Mouse (Mus musculus): ENCODE measurements around the gene Mdm4. TPM values are rescaled to one million over a fixed set of nuclear protein-coding genes. Genes with fewer than 3 reads are reported as not detected.
A peak's percentile ranks its signal among the peaks of the same experiment; 100 is the strongest.

Gene Mdm4
- 31.9 and 36.3 TPM in 2 replicates for polyA plus RNA-seq (2016; fragmentation: Nextera tagmentation; extraction: Ambion mirVana)

DNA sequence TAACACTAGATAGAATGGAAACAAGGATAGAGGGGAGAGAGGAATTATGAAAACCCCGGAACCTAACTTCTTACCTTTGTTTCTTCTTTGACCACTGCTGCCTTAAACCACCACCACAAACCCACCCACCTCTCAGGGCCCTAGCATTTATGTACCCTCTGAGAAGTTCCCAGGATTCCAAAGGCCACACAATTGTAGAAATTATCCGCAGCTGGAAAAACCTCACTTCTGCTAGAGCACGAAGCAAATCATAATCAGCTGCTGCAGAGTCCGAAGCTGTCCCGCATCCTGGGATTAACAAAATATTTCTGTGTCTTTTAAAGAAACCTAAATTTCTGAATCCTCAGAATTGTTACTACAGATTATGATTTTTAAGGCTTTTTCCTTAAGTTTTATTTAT is at the start of gene Mdm4:
Gene Mdm4 (minus strand): TSS at position 101 of the 400 bp plus-strand sequence.
- Histone ChIP-seq H3K4me3 (no peak within 1 kb of the TSS), H3K36me3 (no peaks in the 10 kb centered on the region), H3K9me3 (no peaks in the 10 kb centered on the region), H3K4me1 (replicated peaks) (peaks cover 11% of the 10 kb centered on the region), H3K27ac (no peak within 1 kb of the TSS), H3K27me3 (ENCODE audit: insufficient read depth, poor library complexity, severe bottlenecking) (no peaks in the 10 kb centered on the region)
- DNase-seq (ENCODE audit: low spot score) = no peak
- 96% methylated on average over 5 of the region's 5 CpGs for WGBS

DNA sequence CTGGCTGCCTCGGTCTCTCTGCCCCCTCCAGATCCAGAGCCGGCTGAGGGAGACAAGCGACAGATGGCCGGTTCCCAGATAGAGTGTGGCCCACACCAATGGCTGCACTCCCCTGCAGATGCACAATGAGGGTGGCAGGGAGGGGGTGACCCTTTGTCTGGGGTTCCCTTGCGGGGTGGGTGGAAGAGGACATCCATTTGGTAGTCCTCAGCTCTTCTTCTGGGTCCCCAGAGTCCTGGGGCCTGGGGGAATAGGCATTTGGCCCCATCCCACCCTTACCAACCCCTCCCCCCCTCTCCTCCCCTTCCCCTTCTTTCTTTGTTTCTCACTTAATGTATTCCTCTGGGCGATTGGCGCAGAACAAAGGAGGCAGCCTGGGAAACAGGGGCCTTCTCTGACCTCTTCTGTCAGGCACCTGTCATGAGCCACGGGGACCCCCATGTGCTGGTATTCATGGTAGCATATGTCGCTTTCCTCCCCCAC is 49.8 kb upstream of the Mdm4 start:
- Histone ChIP-seq H3K4me3 (peak overlapping the region; percentile 26), H3K9me3 (no peaks in the 10 kb centered on the region), H3K4me1 (replicated peaks) (peaks cover 86% of the 10 kb centered on the region), H3K27ac (peak overlapping the region; percentile 98), H3K36me3 (peaks cover 94% of the 10 kb centered on the region), H3K27me3 (ENCODE audit: insufficient read depth, poor library complexity, severe bottlenecking) (0 out of 2 replicates have a peak, but pooled peaks cover 3% of the 10 kb centered on the region)
- DNase-seq (ENCODE audit: low spot score) = peak; percentile 88
- 13% methylated on average over 9 of the region's 9 CpGs for WGBS

DNA sequence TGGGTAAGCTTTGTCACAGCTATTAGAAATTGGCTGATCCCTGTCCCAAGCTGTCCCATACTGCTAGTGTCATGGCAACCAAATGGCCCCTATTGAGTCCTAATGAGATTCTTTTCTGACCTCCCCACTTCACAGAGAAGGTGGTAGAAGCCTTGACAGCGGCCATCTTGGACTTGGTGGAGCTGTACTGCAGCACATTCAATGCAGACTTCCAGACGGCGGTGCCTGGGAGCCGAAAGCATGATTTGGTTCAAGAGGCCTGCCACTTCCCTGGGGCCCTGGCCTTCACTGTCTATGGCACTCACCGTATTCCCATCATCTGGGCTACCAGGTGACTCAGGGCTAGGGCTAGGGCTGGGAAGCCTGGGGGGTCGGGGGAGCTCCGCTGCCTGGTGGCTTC is 49.1 kb upstream of the Mdm4 start:
- 34% methylated on average over 7 of the region's 7 CpGs for WGBS
- H3K4me1 ChIP-seq (replicated peaks) = peaks cover 82% of the 10 kb centered on the region
- DNase-seq (ENCODE audit: low spot score) = peak; percentile 79
- 0 out of 2 replicates have a peak, but pooled peaks cover 3% of the 10 kb centered on the region for H3K27me3 ChIP-seq (ENCODE audit: insufficient read depth, poor library complexity, severe bottlenecking)
- H3K36me3 ChIP-seq = peaks cover 94% of the 10 kb centered on the region
- H3K27ac ChIP-seq = peak overlapping the region; percentile 98
- H3K4me3 ChIP-seq = peak overlapping the region; percentile 26
- no peaks in the 10 kb centered on the region for H3K9me3 ChIP-seq

DNA sequence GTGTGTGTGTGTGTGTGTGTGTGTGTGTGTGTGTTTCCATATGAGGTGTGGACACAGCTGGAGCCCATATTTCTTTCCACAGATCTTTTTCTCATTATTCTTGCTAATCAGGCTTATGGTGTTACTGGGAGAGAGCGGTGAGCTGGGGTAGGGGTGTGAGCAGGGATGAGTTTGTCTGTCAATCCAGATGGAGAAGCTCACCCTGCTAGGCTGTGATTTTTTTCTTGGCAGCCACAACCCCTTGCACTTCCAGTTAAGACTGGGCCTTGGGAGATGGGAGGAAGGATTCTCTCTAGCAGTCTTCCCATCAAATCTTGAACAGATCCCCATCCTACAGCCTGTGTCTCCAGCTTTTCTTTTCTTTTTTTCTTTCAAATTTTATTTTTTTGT is 48.0 kb upstream of the Mdm4 start:
- peaks cover 79% of the 10 kb centered on the region for H3K4me1 ChIP-seq (replicated peaks)
- WGBS = 71% methylated on average over 1 of the region's 1 CpGs
- H3K36me3 ChIP-seq = peaks cover 94% of the 10 kb centered on the region
- H3K9me3 ChIP-seq = no peaks in the 10 kb centered on the region
- no peak for DNase-seq (ENCODE audit: low spot score)
- H3K27me3 ChIP-seq (ENCODE audit: insufficient read depth, poor library complexity, severe bottlenecking) = 0 out of 2 replicates have a peak, but pooled peaks cover 3% of the 10 kb centered on the region
- peak overlapping the region; percentile 98 for H3K27ac ChIP-seq
- H3K4me3 ChIP-seq = no peak overlapping the region

DNA sequence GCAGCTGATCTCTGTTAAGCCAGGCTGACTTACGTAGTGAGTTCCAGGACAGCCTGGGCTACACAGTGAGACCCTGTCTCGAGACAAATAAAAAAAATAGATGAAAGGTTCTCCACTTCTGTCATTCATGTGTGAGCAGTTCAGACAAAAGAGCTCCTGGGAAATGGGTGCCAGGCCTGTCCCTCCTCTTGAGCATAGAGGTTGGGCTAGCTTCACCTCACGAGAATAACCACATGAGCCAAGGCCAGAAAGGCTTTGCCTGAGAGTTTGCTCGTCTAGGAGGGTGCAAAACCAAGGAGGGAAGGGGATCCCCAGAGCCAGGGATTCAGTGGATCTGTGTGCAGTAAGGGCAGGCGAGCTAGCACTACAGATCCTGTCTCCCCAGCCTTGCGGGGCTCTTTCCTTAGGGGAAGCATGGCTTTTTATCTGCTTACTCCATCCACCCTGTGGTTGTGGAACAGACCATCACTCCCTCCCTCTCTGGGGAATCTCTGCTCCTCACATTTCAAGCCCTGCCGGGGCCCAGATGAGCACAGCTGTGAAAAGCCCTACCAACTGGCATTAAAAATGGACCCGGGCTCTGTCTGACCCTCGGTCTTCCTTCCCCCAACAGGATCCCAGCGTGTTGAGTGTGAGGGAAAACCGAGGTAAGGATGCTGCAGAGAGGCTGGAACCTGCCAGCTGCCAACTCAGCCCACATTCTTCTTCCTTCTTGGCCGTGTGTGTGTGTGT is 47.4 kb upstream of the Mdm4 start:
- 51% methylated on average over 12 of the region's 12 CpGs for WGBS
- H3K4me1 ChIP-seq (replicated peaks) = peaks cover 82% of the 10 kb centered on the region
- H3K4me3 ChIP-seq = no peak overlapping the region
- peaks cover 94% of the 10 kb centered on the region for H3K36me3 ChIP-seq
- H3K9me3 ChIP-seq = no peaks in the 10 kb centered on the region
- H3K27ac ChIP-seq = peak overlapping the region; percentile 98
- 0 out of 2 replicates have a peak, but pooled peaks cover 3% of the 10 kb centered on the region for H3K27me3 ChIP-seq (ENCODE audit: insufficient read depth, poor library complexity, severe bottlenecking)
- DNase-seq (ENCODE audit: low spot score) = peak; percentile 38

DNA sequence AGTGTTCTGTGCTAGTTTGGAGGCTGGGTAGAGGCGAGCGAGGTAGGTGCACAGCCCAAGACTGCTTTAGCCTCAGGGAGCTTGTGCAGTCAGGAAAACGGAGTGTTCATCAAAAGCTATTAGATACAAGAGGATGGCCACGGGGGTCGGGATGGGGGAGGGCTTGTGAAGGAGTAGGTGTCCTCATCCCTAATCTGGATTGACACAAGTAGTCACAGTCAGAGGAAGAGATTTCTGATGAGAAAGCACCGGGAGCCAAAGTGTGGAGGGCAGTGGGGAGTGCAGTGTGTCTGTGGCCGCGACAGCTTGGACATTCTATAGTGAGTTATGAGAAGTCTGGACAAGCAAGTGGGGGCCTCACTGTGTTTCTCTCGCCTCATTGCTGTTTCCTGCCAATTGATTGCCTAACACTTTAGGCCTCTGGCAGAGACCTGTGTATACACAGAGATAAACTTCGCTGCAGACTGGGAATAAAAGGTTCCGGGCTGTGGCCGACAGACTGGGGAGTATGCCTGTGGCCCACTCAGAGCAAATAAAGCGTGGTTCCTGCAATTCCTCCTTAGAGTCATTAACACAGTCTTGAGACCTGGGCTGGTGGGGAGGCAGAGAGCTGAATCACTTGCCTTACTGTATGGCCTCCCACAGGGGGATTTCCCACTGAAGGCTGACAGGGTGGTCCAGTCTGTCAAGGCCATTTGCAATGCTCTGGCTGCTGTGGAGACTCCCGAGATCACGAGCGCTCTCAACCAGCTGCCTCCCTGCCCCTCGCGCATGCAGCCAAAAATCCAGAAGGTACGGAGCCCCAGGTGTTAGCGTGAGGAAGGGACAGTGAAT is 46.5 kb upstream of the Mdm4 start:
- Histone ChIP-seq H3K4me3 (no peak overlapping the region), H3K27ac (peak overlapping the region; percentile 98), H3K9me3 (no peaks in the 10 kb centered on the region), H3K4me1 (replicated peaks) (peaks cover 86% of the 10 kb centered on the region), H3K36me3 (peaks cover 94% of the 10 kb centered on the region), H3K27me3 (ENCODE audit: insufficient read depth, poor library complexity, severe bottlenecking) (0 out of 2 replicates have a peak, but pooled peaks cover under 1% of the 10 kb centered on the region)
- no peak for DNase-seq (ENCODE audit: low spot score)
- WGBS = 68% methylated on average over 20 of the region's 20 CpGs

DNA sequence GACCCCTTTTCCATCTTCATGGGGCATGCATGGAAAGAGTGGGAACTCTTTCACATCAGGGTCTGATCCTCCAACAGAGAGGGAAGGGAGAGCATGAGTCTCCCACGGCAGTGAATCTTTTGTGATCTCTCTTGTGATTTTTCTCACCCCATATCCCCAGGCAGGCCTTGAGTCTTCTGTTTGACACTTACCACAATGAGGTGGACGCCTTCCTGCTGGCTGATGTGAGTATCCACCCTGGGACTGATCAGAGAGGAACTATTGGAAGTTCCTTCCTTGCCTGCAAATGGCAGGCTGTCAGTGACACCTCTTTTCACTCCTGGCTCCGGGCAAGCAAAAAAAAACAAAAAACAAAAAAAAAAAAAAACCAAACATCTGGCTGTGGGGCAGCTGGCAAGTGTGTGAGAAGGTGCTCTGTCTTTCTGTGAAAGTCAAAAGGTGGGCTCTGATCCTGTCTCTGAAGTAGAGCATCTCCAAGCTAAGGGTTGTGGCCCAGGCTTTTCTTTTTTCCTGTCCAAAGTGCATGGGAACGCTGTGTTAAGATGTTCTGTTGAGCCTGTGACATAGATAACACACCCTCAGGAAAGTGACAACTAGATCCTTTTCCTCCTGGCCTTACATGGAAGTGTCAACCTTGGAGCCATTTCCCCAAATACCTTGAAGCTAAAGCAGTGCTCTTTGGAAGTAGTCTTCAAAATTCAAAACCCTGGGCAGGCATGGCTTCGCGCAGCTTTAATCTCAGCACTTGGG is 45.5 kb upstream of the Mdm4 start:
- H3K9me3 ChIP-seq = no peaks in the 10 kb centered on the region
- H3K4me1 ChIP-seq (replicated peaks) = peaks cover 81% of the 10 kb centered on the region
- H3K27me3 ChIP-seq (ENCODE audit: insufficient read depth, poor library complexity, severe bottlenecking) = no peaks in the 10 kb centered on the region
- no peak overlapping the region for H3K4me3 ChIP-seq
- peak overlapping the region; percentile 98; the same call in 1 of the 2 replicates for H3K27ac ChIP-seq
- 78% methylated on average over 6 of the region's 6 CpGs for WGBS
- DNase-seq (ENCODE audit: low spot score) = no peak
- peaks cover 94% of the 10 kb centered on the region for H3K36me3 ChIP-seq

DNA sequence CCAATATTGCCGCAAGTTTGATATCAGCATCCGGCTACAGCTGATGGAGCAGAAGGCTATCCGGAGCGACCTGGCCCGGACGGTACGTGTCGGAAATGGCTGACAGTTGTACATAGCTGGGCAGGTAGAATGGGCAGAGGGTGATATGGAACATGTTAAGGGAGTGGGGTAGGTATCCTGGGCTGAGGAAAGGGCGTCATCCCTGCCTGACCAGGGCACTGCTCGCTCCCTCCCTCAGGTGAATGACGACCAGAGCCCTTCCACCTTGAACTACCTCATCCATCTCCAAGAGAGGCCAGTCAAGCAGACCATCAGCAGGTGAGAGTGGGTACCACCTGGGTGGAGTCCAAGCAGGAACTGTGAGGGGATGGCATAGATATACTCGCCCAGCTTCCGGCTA is 44.2 kb upstream of the Mdm4 start:
- WGBS = 96% methylated on average over 13 of the region's 13 CpGs
- Histone ChIP-seq H3K36me3 (peaks cover 100% of the 10 kb centered on the region), H3K4me1 (replicated peaks) (peaks cover 74% of the 10 kb centered on the region)

DNA sequence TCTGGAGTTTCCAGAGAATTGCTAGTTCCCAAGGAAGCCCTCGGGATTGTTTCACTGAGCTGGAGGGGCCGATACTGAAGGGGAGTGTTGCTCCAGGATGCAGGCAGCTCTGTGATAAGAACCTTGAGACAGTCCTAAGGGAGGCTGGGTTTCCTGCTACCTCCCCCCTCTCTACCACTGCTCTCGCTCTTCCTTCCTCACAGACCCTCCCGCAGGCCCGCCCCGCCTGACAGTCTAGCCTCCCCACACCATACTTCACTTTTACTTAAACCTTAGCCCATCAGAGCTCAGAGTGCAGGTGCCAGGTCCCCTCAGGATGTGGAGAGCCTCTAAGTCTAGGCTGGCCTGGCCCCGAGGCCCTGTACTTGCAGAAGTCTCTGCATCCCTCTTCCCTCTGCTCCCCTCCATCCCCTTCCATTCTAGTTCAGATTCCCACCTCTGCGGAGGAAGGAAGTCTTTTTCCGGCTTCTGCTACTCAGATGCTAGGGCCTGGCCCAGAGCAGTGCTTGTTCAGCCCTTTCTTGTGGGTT is 43.0 kb upstream of the Mdm4 start:
- Histone ChIP-seq H3K4me3 (no peak overlapping the region), H3K36me3 (peaks cover 100% of the 10 kb centered on the region), H3K27ac (peak overlapping the region; percentile 46), H3K9me3 (no peaks in the 10 kb centered on the region), H3K27me3 (ENCODE audit: insufficient read depth, poor library complexity, severe bottlenecking) (no peaks in the 10 kb centered on the region), H3K4me1 (replicated peaks) (peaks cover 79% of the 10 kb centered on the region)
- 53% methylated on average over 9 of the region's 9 CpGs for WGBS
- DNase-seq (ENCODE audit: low spot score) = no peak

More for the DNA sequence above, 44.2 kb upstream of the Mdm4 start:
- Histone ChIP-seq H3K27ac (peak overlapping the region; percentile 25; the same call in 1 of the 2 replicates), H3K4me3 (no peak overlapping the region), H3K27me3 (ENCODE audit: insufficient read depth, poor library complexity, severe bottlenecking) (no peaks in the 10 kb centered on the region), H3K9me3 (no peaks in the 10 kb centered on the region)
- DNase-seq (ENCODE audit: low spot score) = no peak

DNA sequence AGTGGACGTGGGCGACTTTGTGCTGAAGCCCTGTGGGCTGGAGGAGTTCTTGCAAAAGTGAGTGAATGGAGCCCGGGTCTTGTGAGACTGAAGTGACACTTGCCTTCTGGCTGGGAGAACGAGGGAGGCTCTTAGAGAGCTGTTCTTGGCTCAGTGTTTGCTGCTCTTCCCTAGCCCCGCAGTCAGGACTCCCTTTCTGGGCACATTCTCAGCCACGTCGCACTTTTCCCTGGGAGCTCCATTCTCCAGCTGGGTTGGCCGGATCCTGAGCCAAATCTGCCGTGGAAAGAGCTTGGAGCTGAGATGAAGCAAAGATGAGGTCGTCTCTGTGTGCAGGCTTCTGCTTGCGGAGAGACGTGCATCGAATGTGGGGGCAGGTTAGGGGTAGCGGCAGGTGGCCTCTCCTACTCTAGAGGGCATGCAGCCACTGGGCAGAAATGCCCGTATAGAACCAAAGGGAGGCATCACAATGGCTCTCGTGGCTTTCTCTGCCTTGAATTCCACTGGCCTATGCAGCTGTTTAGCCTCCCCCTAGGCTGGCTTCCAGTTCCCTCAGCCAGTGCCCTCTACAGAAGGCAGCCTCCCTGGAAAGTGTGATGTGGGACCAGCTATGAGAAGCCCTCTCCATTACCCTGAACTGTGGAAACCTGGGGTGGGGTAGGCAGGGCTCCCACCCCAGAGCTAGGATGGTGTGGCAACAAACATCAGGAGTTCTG is 41.5 kb upstream of the Mdm4 start:
- peaks cover 68% of the 10 kb centered on the region for H3K4me1 ChIP-seq (replicated peaks)
- no peaks in the 10 kb centered on the region for H3K27me3 ChIP-seq (ENCODE audit: insufficient read depth, poor library complexity, severe bottlenecking)
- no peaks in the 10 kb centered on the region for H3K9me3 ChIP-seq
- H3K27ac ChIP-seq = peak overlapping the region; percentile 46
- H3K36me3 ChIP-seq = peaks cover 98% of the 10 kb centered on the region
- DNase-seq (ENCODE audit: low spot score) = no peak
- WGBS = 72% methylated on average over 16 of the region's 16 CpGs
- H3K4me3 ChIP-seq = no peak overlapping the region

DNA sequence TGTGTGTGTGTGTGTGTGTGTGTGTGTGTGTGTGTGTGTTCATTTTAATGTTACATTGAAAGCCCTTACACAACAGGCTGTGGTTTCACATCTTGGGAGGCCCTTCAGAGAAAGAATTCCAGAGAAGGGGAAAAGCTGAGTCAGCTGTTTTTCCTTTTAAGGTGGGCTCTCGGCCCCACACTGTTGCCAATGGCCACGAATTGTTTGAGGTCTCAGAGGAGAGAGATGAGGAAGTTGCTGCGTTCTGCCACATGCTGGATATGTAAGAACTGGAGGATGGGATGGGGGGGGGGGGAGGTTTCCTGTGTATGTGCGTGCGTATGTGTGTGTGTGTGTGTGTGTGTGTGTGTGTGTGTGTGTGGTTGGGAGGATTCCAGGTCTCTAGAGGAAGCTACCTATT is 39.8 kb upstream of the Mdm4 start:
- Histone ChIP-seq H3K27me3 (ENCODE audit: insufficient read depth, poor library complexity, severe bottlenecking) (no peaks in the 10 kb centered on the region), H3K9me3 (no peaks in the 10 kb centered on the region), H3K27ac (peak overlapping the region; percentile 60), H3K36me3 (peaks cover 95% of the 10 kb centered on the region), H3K4me1 (replicated peaks) (peaks cover 53% of the 10 kb centered on the region), H3K4me3 (no peak overlapping the region)
- no peak for DNase-seq (ENCODE audit: low spot score)
- WGBS = 67% methylated on average over 5 of the region's 5 CpGs
